Mouse (Mus musculus): Measurements from ENCODE around the gene Xxylt1.

- TF ChIP-seq CTCF (IDR thresholded peaks at IDR 0.05; ENCODE audit: borderline replicate concordance, insufficient read depth, low read length) (no peak), POLR2A (IDR thresholded peaks at IDR 0.05; ENCODE audit: low read depth, low read length) (no peak)
Measured at GRCm38 (mm10) chr16:30984101-30984500, 97.1 kb downstream of the Xxylt1 start.

All from embryonic fibroblast, embryonic 13.5 days (primary cell).